Mouse (Mus musculus) urinary bladder, adult 2 months (tissue): Measurements from ENCODE around the gene Clrn3. TPM values are rescaled to one million over a fixed set of nuclear protein-coding genes. Genes with fewer than 3 reads are reported as not detected.
A peak's percentile ranks its signal among the peaks of the same experiment; 100 is the strongest.
"Not testable (repeated sequence)": the region's sequence is repeated elsewhere in the genome, so short reads cannot be mapped to it uniquely, and the experiment has no call there.

Source experiments
- DNase-seq: peaks from one replicate; pipeline ENCODE4 v3.0.0; 2022; ENCODE audit warnings: low spot score
- polyA plus RNA-seq: library from polyadenylated mRNA; depleted of rRNA; stranded (reverse); fragments of >200 nt; gene quantifications from 2 replicates; pipeline ENCODE4 v1.2.3, GENCODE M21; 2012

The Clrn3 gene
- polyA plus RNA-seq, 1 experiment: not detected

- DNase-seq: no peak
Measured at GRCm38 (mm10) chr7:135535908-135536307, 7.5 kb upstream of the Clrn3 start.

GRCm38 (mm10) chr7:135534548-135535189, 6.2 kb upstream of the Clrn3 start:
- DNase-seq: peak; percentile 26

GRCm38 (mm10) chr7:135529068-135529467, 614 bp upstream of the Clrn3 start:
- no peak for DNase-seq

- no peak for DNase-seq
Measured at GRCm38 (mm10) chr7:135527169-135527568, 1.3 kb downstream of the Clrn3 start.

- no peak for DNase-seq
Measured at GRCm38 (mm10) chr7:135526574-135527152, 1.8 kb downstream of the Clrn3 start.

GRCm38 (mm10) chr7:135524424-135524967, 4.0 kb downstream of the Clrn3 start:
- DNase-seq: no peak

- no peak for DNase-seq
Measured at GRCm38 (mm10) chr7:135523981-135524380, 4.5 kb downstream of the Clrn3 start.

GRCm38 (mm10) chr7:135521755-135522512, 6.5 kb downstream of the Clrn3 start:
- DNase-seq: no peak

- DNase-seq: no peak
Measured at GRCm38 (mm10) chr7:135520241-135520640, 8.2 kb downstream of the Clrn3 start.

GRCm38 (mm10) chr7:135517191-135517590, 11.3 kb downstream of the Clrn3 start:
- no peak for DNase-seq

GRCm38 (mm10) chr7:135511723-135512122, 16.7 kb downstream of the Clrn3 start:
- no peak for DNase-seq

- no peak for DNase-seq
Measured at GRCm38 (mm10) chr7:135510431-135510830, 18.0 kb downstream of the Clrn3 start.

- DNase-seq: no peak
Measured at GRCm38 (mm10) chr7:135509272-135509671, 19.2 kb downstream of the Clrn3 start.

- DNase-seq: no peak
Measured at GRCm38 (mm10) chr7:135508602-135509001, 19.9 kb downstream of the Clrn3 start.

GRCm38 (mm10) chr7:135506506-135506905, 21.9 kb downstream of the Clrn3 start:
- DNase-seq: not testable (repeated sequence)

GRCm38 (mm10) chr7:135499403-135499802, 29.1 kb downstream of the Clrn3 start:
- no peak for DNase-seq

GRCm38 (mm10) chr7:135498565-135499186, 29.8 kb downstream of the Clrn3 start:
- DNase-seq: no peak

GRCm38 (mm10) chr7:135495303-135495702, 33.2 kb downstream of the Clrn3 start:
- DNase-seq: no peak

GRCm38 (mm10) chr7:135490500-135490886, 38.0 kb downstream of the Clrn3 start:
- no peak for DNase-seq

- no peak for DNase-seq
Measured at GRCm38 (mm10) chr7:135489724-135490499, 38.5 kb downstream of the Clrn3 start.

GRCm38 (mm10) chr7:135488214-135488810, 40.1 kb downstream of the Clrn3 start:
- DNase-seq: no peak
